ENCODE assay signal across 1 mouse cellular context in the genomic region with DNA sequence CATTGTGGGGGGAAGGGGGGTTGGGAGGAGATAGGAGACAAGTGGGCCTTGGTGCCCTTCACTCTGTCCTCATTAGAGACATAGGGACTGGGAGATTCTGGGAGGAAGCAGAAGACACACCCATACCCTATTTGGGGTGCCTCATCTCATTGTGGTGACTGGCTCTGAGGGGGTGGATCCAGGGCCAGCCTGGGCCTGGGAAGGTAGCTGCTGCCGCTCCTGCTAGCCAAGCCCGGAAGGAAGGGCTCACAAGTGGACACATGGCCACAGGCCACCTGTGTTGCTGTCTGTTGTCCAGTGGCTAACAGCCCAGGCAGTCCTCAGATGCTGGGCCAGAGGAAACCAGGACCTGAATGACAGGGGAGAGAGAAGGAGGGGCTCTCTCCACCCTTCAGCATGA.
TF ChIP-seq lines count a peak whose summit lies in the region.

No protein-coding gene starts in this region.

TF ChIP-seq in MEL, 35 proteins besides CTCF, POLR2A, EP300 and RAD21:
- peak; percentile 37; the same call in 1 of the 2 replicates for TF ChIP-seq MXI1 (IDR thresholded peaks at IDR 0.05; ENCODE audit: low read depth, low read length)
- TF ChIP-seq SIN3A (IDR thresholded peaks at IDR 0.05; ENCODE audit: low read length) = no peak
